Mouse (Mus musculus) lung, adult 2 months (tissue): ENCODE measurements around the gene Rap1b. TPM values are rescaled to one million over a fixed set of nuclear protein-coding genes. Genes with fewer than 3 reads are reported as not detected.

Experiments used
- DNase-seq: peaks from one replicate; pipeline ENCODE4 v3.0.0; 2022
- H3K4me1 ChIP-seq: fragments of 200-500 bp; 2 replicates; pipeline ENCODE4 v1.6.1; 2011; ENCODE audit warnings: low read length; ENCODE audit not compliant: control insufficient read depth, insufficient read depth
- H3K4me3 ChIP-seq: fragments of 200-500 bp; replicated peaks from 2 replicates; pipeline ENCODE3; 2011; ENCODE audit warnings: low read depth, mild to moderate bottlenecking, control low read depth, low read length; ENCODE audit errors: extremely low read depth
- CTCF ChIP-seq: fragments of 200-500 bp; IDR thresholded peaks from 2 replicates; pipeline ENCODE4 v1.5.1; 2011; ENCODE audit warnings: mild to moderate bottlenecking, low read length, control low read depth; ENCODE audit not compliant: insufficient read depth
- POLR2A ChIP-seq: fragments of 200-500 bp; IDR thresholded peaks from 2 replicates; pipeline ENCODE4 v1.6.1; 2011; ENCODE audit warnings: low read depth, mild to moderate bottlenecking, control low read depth, low read length, borderline replicate concordance; ENCODE audit errors: extremely low read depth
- WGBS: fragments of 180-500 bp; shearing (Covaris S2); methylation state at CpG from one replicate; pipeline ENCODE4 v1.1.7; 2018; 5-methylcytosine and 5-hydroxymethylcytosine counted together
- polyA plus RNA-seq: library from polyadenylated mRNA; depleted of rRNA; stranded (reverse); fragments of >200 nt; gene quantifications from 2 replicates; pipeline ENCODE4 v1.2.3, GENCODE M21; 2012

Rap1b gene
- polyA plus RNA-seq, 1 experiment, result 71.7 TPM

GRCm38 (mm10) chr10:117844279-117844678 is 1.6 kb downstream of the Rap1b start:
- WGBS, result 1% methylated on average over 5 of the region's 5 CpGs

GRCm38 (mm10) chr10:117843690-117844089 is 2.1 kb downstream of the Rap1b start:
- 22% methylated on average over 5 of the region's 5 CpGs for WGBS
- TF ChIP-seq CTCF, result no peak
- no peak for TF ChIP-seq POLR2A
- H3K4me3 ChIP-seq, result peak overlapping the region; percentile 51

More at GRCm38 (mm10) chr10:117844279-117844678, 1.6 kb downstream of the Rap1b start:
- TF ChIP-seq POLR2A (no peak), CTCF (no peak)
- H3K4me1 ChIP-seq, result peaks cover 19% of the 10 kb centered on the region
- peak overlapping the region; percentile 97 for H3K4me3 ChIP-seq
- DNase-seq, result no peak

GRCm38 (mm10) chr10:117841765-117842164 is 4.1 kb downstream of the Rap1b start:
- no peak for DNase-seq

More at GRCm38 (mm10) chr10:117843690-117844089, 2.1 kb downstream of the Rap1b start:
- DNase-seq, result no peak
- peaks cover 19% of the 10 kb centered on the region for H3K4me1 ChIP-seq

GRCm38 (mm10) chr10:117840431-117840995 is 5.3 kb downstream of the Rap1b start:
- WGBS, result 55% methylated on average over 5 of the region's 5 CpGs
- no peak for TF ChIP-seq POLR2A
- no peak for TF ChIP-seq CTCF
- H3K4me3 ChIP-seq, result no peak overlapping the region
- peaks cover 28% of the 10 kb centered on the region for H3K4me1 ChIP-seq
- DNase-seq, result no peak

More at GRCm38 (mm10) chr10:117841765-117842164, 4.1 kb downstream of the Rap1b start:
- no peak overlapping the region for H3K4me3 ChIP-seq
- peaks cover 23% of the 10 kb centered on the region for H3K4me1 ChIP-seq
- WGBS, result 48% methylated on average over 1 of the region's 1 CpGs
- no peak for TF ChIP-seq POLR2A
- TF ChIP-seq CTCF, result no peak

- peaks cover 31% of the 10 kb centered on the region for H3K4me1 ChIP-seq
- WGBS, result 45% methylated on average over 3 of the region's 3 CpGs
- TF ChIP-seq POLR2A, result no peak
- no peak for TF ChIP-seq CTCF
- no peak overlapping the region for H3K4me3 ChIP-seq
- DNase-seq, result no peak
These were observed 6.1 kb downstream of the Rap1b start for GRCm38 (mm10) chr10:117839737-117840136.

GRCm38 (mm10) chr10:117838924-117839323 is 6.9 kb downstream of the Rap1b start:
- TF ChIP-seq CTCF, result peak; percentile 27; the same call in 1 of the 2 replicates
- TF ChIP-seq POLR2A, result no peak
- no peak for DNase-seq
- H3K4me3 ChIP-seq, result no peak overlapping the region
- 74% methylated on average over 3 of the region's 3 CpGs for WGBS
- peaks cover 32% of the 10 kb centered on the region for H3K4me1 ChIP-seq

GRCm38 (mm10) chr10:117836354-117836753 is 9.5 kb downstream of the Rap1b start:
- Histone ChIP-seq H3K4me1 (peaks cover 39% of the 10 kb centered on the region), H3K4me3 (no peak overlapping the region)
- WGBS, result 39% methylated on average over 2 of the region's 2 CpGs
- DNase-seq, result no peak
- no peak for TF ChIP-seq CTCF
- TF ChIP-seq POLR2A, result no peak

- H3K4me1 ChIP-seq, result peaks cover 32% of the 10 kb centered on the region
- TF ChIP-seq POLR2A (no peak), CTCF (no peak)
- DNase-seq, result no peak
- 40% methylated on average over 5 of the region's 5 CpGs for whole genome bisulfite sequencing
- no peak overlapping the region for H3K4me3 ChIP-seq
These were observed 10.4 kb downstream of the Rap1b start for GRCm38 (mm10) chr10:117835453-117835852.

- Histone ChIP-seq H3K4me1 (peaks cover 52% of the 10 kb centered on the region), H3K4me3 (no peak overlapping the region)
- TF ChIP-seq POLR2A (no peak), CTCF (no peak)
- 40% methylated on average over 3 of the region's 3 CpGs for WGBS
- no peak for DNase-seq
These were observed 15.0 kb downstream of the Rap1b start for GRCm38 (mm10) chr10:117830797-117831196.

- DNase-seq, result no peak
- TF ChIP-seq POLR2A (no peak), CTCF (no peak)
- WGBS, result 63% methylated on average over 7 of the region's 7 CpGs
- peaks cover 55% of the 10 kb centered on the region for H3K4me1 ChIP-seq
- H3K4me3 ChIP-seq, result no peak overlapping the region
These were observed 16.2 kb downstream of the Rap1b start for GRCm38 (mm10) chr10:117829472-117830155.
